In the genomic region with DNA sequence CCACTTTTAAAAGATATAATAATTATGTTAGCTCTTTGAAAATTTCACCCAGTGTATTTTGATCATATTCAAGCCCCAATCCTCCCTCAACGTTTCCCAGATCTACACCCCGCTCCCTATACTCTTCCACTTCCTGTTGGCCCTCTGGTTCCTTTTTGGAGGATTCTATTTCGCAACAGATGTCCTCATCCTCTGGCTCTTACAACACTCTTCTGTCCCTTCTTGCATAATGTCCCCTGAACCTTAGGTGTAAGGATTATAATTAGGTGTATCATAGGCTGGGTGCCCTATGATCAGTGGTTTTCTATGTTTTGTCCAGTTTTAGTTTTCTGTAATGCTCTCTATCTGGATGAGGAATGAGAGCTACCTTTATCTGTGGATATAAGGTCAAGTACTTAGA, we compare ENCODE assay signal across 35 mouse cellular contexts. TPM values are rescaled to one million over a fixed set of nuclear protein-coding genes. Genes with fewer than 3 reads are reported as not detected.
DNase-seq lines count a peak whose midpoint lies in the region; ATAC-seq and TF ChIP-seq lines count a peak whose summit lies in the region.
"Had no signal": no experiment of that assay in that cellular context is flagged by ENCODE, and none has a peak within 500 bp of the region (broad histone marks: within the 10 kb centered on the region; RNA-seq: fewer than 3 reads in every experiment).

No protein-coding gene starts in this region.

- no peaks in the 10 kb centered on the region for H3K9me3 ChIP-seq in stomach, postnatal 0 days (ENCODE audit: control insufficient read depth, low read length)
- no peaks in the 10 kb centered on the region for H3K9me3 ChIP-seq in forebrain, embryonic 10.5 days
- H3K9me3 ChIP-seq: embryonic facial prominence, embryonic 15.5 days; G1E; heart, embryonic 12.5 days; midbrain, embryonic 12.5 days; neural tube, embryonic 12.5 days had no signal

- peak overlapping the region; percentile 99 for H3K27ac ChIP-seq in macrophage
- no peak overlapping the region for H3K27ac ChIP-seq in stomach, postnatal 0 days (replicated peaks)
- no peak overlapping the region for H3K27ac ChIP-seq in forebrain, embryonic 10.5 days
- H3K27ac ChIP-seq: embryonic facial prominence, embryonic 15.5 days; hindbrain, postnatal 0 days; layer of hippocampus, adult 2 months; liver, embryonic 14.5 days; midbrain, embryonic 12.5 days; neural tube, embryonic 12.5 days had no signal

- intact Hi-C loops in heart, postnatal 36 days (cut with DNase I) = no loop called here

- no peak for TF ChIP-seq CTCF in lung, adult 2 months (IDR thresholded peaks at IDR 0.05; ENCODE audit: insufficient read depth, low read length)
- no peak for TF ChIP-seq CTCF in stomach, postnatal 0 days (IDR thresholded peaks at IDR 0.05; ENCODE audit: low read depth)

- H3K4me2 ChIP-seq in stomach, postnatal 0 days (replicated peaks; ENCODE audit: low read depth) = no peak overlapping the region
- H3K4me2 ChIP-seq: embryonic facial prominence, embryonic 15.5 days; heart, embryonic 12.5 days; midbrain, embryonic 12.5 days; neural tube, embryonic 12.5 days had no signal

- ATAC-seq in stomach, postnatal 0 days (ENCODE audit: low FRiP score, low TSS enrichment) = no peak
- ATAC-seq: forebrain, embryonic 16.5 days; hindbrain, postnatal 0 days; intestine, embryonic 16.5 days; Patski had no signal

- no peak overlapping the region for H3K4me3 ChIP-seq in lung, adult 2 months (replicated peaks; ENCODE audit: extremely low read depth, low read depth, low read length)
- H3K4me3 ChIP-seq in macrophage (ENCODE audit: inconsistent target) = no peak overlapping the region
- H3K4me3 ChIP-seq in stomach, postnatal 0 days (ENCODE audit: low read depth, low read length) = no peak overlapping the region
- H3K4me3 ChIP-seq in forebrain, embryonic 10.5 days = no peak overlapping the region
- H3K4me3 ChIP-seq: embryonic facial prominence, embryonic 15.5 days; heart, embryonic 12.5 days; layer of hippocampus, adult 2 months; midbrain, embryonic 12.5 days; neural tube, embryonic 12.5 days had no signal

- H3K9ac ChIP-seq in stomach, postnatal 0 days (ENCODE audit: low read length) = no peak overlapping the region
- H3K9ac ChIP-seq: embryonic facial prominence, embryonic 15.5 days; heart, embryonic 12.5 days; liver, embryonic 14.5 days; midbrain, embryonic 12.5 days; neural tube, embryonic 12.5 days had no signal

- H3K4me1 ChIP-seq in lung, adult 2 months (ENCODE audit: control insufficient read depth, insufficient read depth, low read length) = no peaks in the 10 kb centered on the region
- H3K4me1 ChIP-seq in stomach, postnatal 0 days (replicated peaks; ENCODE audit: control insufficient read depth, insufficient read depth) = no peaks in the 10 kb centered on the region
- H3K4me1 ChIP-seq in forebrain, embryonic 10.5 days = no peaks in the 10 kb centered on the region
- H3K4me1 ChIP-seq: embryonic facial prominence, embryonic 15.5 days; midbrain, embryonic 12.5 days; neural tube, embryonic 12.5 days had no signal

- 41% methylated on average over 3 of the region's 3 CpGs for WGBS in lung, adult 2 months
- WGBS in macrophage (ENCODE audit: missing documents) = 5% methylated on average over 3 of the region's 3 CpGs
- WGBS in stomach, postnatal 0 days = 70% methylated on average over 3 of the region's 3 CpGs
- 87% methylated on average over 3 of the region's 3 CpGs for WGBS in forebrain, embryonic 10.5 days

- H3K36me3 ChIP-seq in macrophage (ENCODE audit: inconsistent target) = no peaks in the 10 kb centered on the region
- H3K36me3 ChIP-seq in stomach, postnatal 0 days (ENCODE audit: control insufficient read depth, insufficient read depth, low read length) = no peaks in the 10 kb centered on the region
- H3K36me3 ChIP-seq in forebrain, embryonic 10.5 days (replicated peaks) = no peaks in the 10 kb centered on the region
- H3K36me3 ChIP-seq: embryonic facial prominence, embryonic 15.5 days; G1E; heart, embryonic 12.5 days; midbrain, embryonic 12.5 days; neural tube, embryonic 12.5 days had no signal

- H3K79me2 ChIP-seq in macrophage (ENCODE audit: inconsistent target) = peaks cover 29% of the 10 kb centered on the region; the same call in 1 of the 2 replicates

- TF ChIP-seq EP300 in stomach, postnatal 0 days (optimal IDR thresholded peaks at IDR 0.05) = no peak

- no peaks in the 10 kb centered on the region for H3K27me3 ChIP-seq in stomach, postnatal 0 days (ENCODE audit: control insufficient read depth, insufficient read depth, low read length)
- H3K27me3 ChIP-seq in forebrain, embryonic 10.5 days (ENCODE audit: poor library complexity, severe bottlenecking) = no peaks in the 10 kb centered on the region
- H3K27me3 ChIP-seq: CH12.LX; embryonic facial prominence, embryonic 15.5 days; heart, embryonic 12.5 days; midbrain, embryonic 12.5 days; neural tube, embryonic 12.5 days had no signal

- peak; percentile 31 to 64 for DNase-seq in heart, adult 18-20 months
- DNase-seq in heart, postnatal 36 days = no peak
- DNase-seq in lung, postnatal 36 days = peak; percentile 67
- DNase-seq in lung, adult 2 months = no peak
- no peak for DNase-seq in stomach, postnatal 0 days (ENCODE audit: low spot score)
- DNase-seq in cerebellum, adult 9-10 months = no peak
- no peak for DNase-seq in forebrain, embryonic 10.5 days (ENCODE audit: extremely low spot score, low spot score)
- DNase-seq: adrenal gland, adult 8-10 months; cerebellum, adult 2 months; gastrocnemius, postnatal 36 days; heart, postnatal 10 days; kidney, adult 9 months; kidney, postnatal 14 days; lung, postnatal 10 days; retina, postnatal 1 day; thymus, postnatal 25 days had no signal

- TF ChIP-seq POLR2A in lung, adult 2 months (IDR thresholded peaks at IDR 0.05; ENCODE audit: borderline replicate concordance, extremely low read depth, low read depth, low read length) = no peak

RNA-seq across cellular contexts. Expression of a gene that starts 15.6 kb away (rescaled TPM):
- 1 to 10 TPM; 7.6 to 9.6 TPM for total RNA-seq in heart, adult 18-20 months (2021)
- total RNA-seq in heart, postnatal 36 days (2021) = 10 to 100 TPM in 1 of 2 experiments, 1 to 10 TPM in 1; 8.6 to 12.2 TPM
- 22.2 and 35.3 TPM in 2 replicates for polyA plus RNA-seq in lung, adult 2 months (2012; rRNA removed)
- 100 to 1,000 TPM; 252 to 707 (median 456) TPM for total RNA-seq in macrophage (2018; cell fraction: chromatin; rRNA removed)
- 1,000 to 10,000 TPM; 1,942 to 3,390 (median 2,625) TPM for total RNA-seq in macrophage (2018; cell fraction: cytosol; rRNA removed)
- 1,000 to 10,000 TPM in 25 of 26 experiments, 100 to 1,000 TPM in 1; 793 to 4,386 (median 3,068) TPM for total RNA-seq in macrophage (2018; cell fraction: nucleus; rRNA removed)
- 2,177 to 2,766 TPM (median 2,684 TPM) in 3 replicates for polyA plus RNA-seq in macrophage (2018)
- 0.71 and 0.84 TPM in 2 replicates for polyA plus RNA-seq in stomach, postnatal 0 days (2015; fragmentation: Nextera tagmentation; extraction: Ambion mirVana)
- 0.11 and 0.17 TPM in 2 replicates for polyA plus RNA-seq in forebrain, embryonic 10.5 days (2016; fragmentation: Nextera tagmentation; extraction: Ambion mirVana)
- polyA plus RNA-seq: G1E had no signal

RNA-seq across cellular contexts. Expression of a gene that starts 17.3 kb away (rescaled TPM):
- total RNA-seq in heart, adult 18-20 months (2021) = not detected
- total RNA-seq in heart, postnatal 36 days (2021) = not detected
- not detected in 2 replicates for polyA plus RNA-seq in lung, adult 2 months (2012; rRNA removed)
- not detected for total RNA-seq in macrophage (2018; cell fraction: chromatin; rRNA removed)
- not detected for total RNA-seq in macrophage (2018; cell fraction: cytosol; rRNA removed)
- total RNA-seq in macrophage (2018; cell fraction: nucleus; rRNA removed) = not detected
- not detected in 3 replicates for polyA plus RNA-seq in macrophage (2018)
- polyA plus RNA-seq in stomach, postnatal 0 days (2015; fragmentation: Nextera tagmentation; extraction: Ambion mirVana) = not detected in 2 replicates
- not detected in 2 replicates for polyA plus RNA-seq in forebrain, embryonic 10.5 days (2016; fragmentation: Nextera tagmentation; extraction: Ambion mirVana)
- total RNA-seq: adrenal gland, adult 8-10 months; CH12.LX; gastrocnemius, postnatal 36 days; heart, postnatal 10 days; hindbrain, postnatal 0 days; layer of hippocampus, adult 2 months; layer of hippocampus, postnatal 25 days had no signal
- polyA plus RNA-seq: cerebellum, adult 2 months; embryonic facial prominence, embryonic 15.5 days; forebrain, embryonic 16.5 days; G1E; heart, embryonic 12.5 days; hindbrain, embryonic 11.5 days; hindbrain, postnatal 0 days; intestine, embryonic 16.5 days; limb, embryonic 11.5 days; liver, embryonic 14.5 days; midbrain, embryonic 12.5 days; neural tube, embryonic 12.5 days; Patski; spleen, adult 2 months; stomach, embryonic 14.5 days had no signal

RNA-seq across cellular contexts. Expression of a gene that starts 27.8 kb away (rescaled TPM):
- not detected for total RNA-seq in heart, adult 18-20 months (2021)
- total RNA-seq in heart, postnatal 36 days (2021) = not detected
- not detected in 2 replicates for polyA plus RNA-seq in lung, adult 2 months (2012; rRNA removed)
- not detected for total RNA-seq in macrophage (2018; cell fraction: chromatin; rRNA removed)
- not detected for total RNA-seq in macrophage (2018; cell fraction: cytosol; rRNA removed)
- total RNA-seq in macrophage (2018; cell fraction: nucleus; rRNA removed) = not detected
- polyA plus RNA-seq in macrophage (2018) = not detected in 3 replicates
- not detected in 2 replicates for polyA plus RNA-seq in stomach, postnatal 0 days (2015; fragmentation: Nextera tagmentation; extraction: Ambion mirVana)
- not detected in 2 replicates for polyA plus RNA-seq in forebrain, embryonic 10.5 days (2016; fragmentation: Nextera tagmentation; extraction: Ambion mirVana)
- total RNA-seq: adrenal gland, adult 8-10 months; CH12.LX; gastrocnemius, postnatal 36 days; heart, postnatal 10 days; hindbrain, postnatal 0 days; layer of hippocampus, adult 2 months; layer of hippocampus, postnatal 25 days; left cerebral cortex, postnatal 10 days had no signal
- polyA plus RNA-seq: cerebellum, adult 2 months; forebrain, embryonic 16.5 days; G1E; heart, embryonic 12.5 days; hindbrain, embryonic 11.5 days; hindbrain, postnatal 0 days; intestine, embryonic 16.5 days; limb, embryonic 11.5 days; liver, embryonic 14.5 days; midbrain, embryonic 12.5 days; neural tube, embryonic 12.5 days; Patski; spleen, adult 2 months; stomach, embryonic 14.5 days had no signal

RNA-seq across cellular contexts. Expression of a gene that starts 56.2 kb away (rescaled TPM):
- 1 to 10 TPM; 4.8 to 6.1 TPM for total RNA-seq in heart, adult 18-20 months (2021)
- total RNA-seq in heart, postnatal 36 days (2021) = 1 to 10 TPM; 6.4 to 7.8 TPM
- 10.3 and 13.8 TPM in 2 replicates for polyA plus RNA-seq in lung, adult 2 months (2012; rRNA removed)
- 100 to 1,000 TPM in 4 of 26 experiments, 10 to 100 TPM in 14, 1 to 10 TPM in 8; 7.0 to 144 (median 22.3) TPM for total RNA-seq in macrophage (2018; cell fraction: chromatin; rRNA removed)
- 10 to 100 TPM; 10.2 to 96.6 (median 29.8) TPM for total RNA-seq in macrophage (2018; cell fraction: cytosol; rRNA removed)
- 100 to 1,000 TPM in 3 of 26 experiments, 10 to 100 TPM in 21, 1 to 10 TPM in 2; 8.5 to 133 (median 28.5) TPM for total RNA-seq in macrophage (2018; cell fraction: nucleus; rRNA removed)
- 17.5 to 35.6 TPM (median 30.8 TPM) in 3 replicates for polyA plus RNA-seq in macrophage (2018)
- 6.2 and 7.1 TPM in 2 replicates for polyA plus RNA-seq in stomach, postnatal 0 days (2015; fragmentation: Nextera tagmentation; extraction: Ambion mirVana)
- polyA plus RNA-seq in forebrain, embryonic 10.5 days (2016; fragmentation: Nextera tagmentation; extraction: Ambion mirVana) = 31.7 and 34.3 TPM in 2 replicates
- polyA plus RNA-seq: G1E had no signal

RNA-seq across cellular contexts. Expression of a gene that starts 57.9 kb away (rescaled TPM):
- not detected for total RNA-seq in heart, adult 18-20 months (2021)
- not detected for total RNA-seq in heart, postnatal 36 days (2021)
- polyA plus RNA-seq in lung, adult 2 months (2012; rRNA removed) = not detected in 2 replicates
- total RNA-seq in macrophage (2018; cell fraction: chromatin; rRNA removed) = not detected
- total RNA-seq in macrophage (2018; cell fraction: cytosol; rRNA removed) = not detected
- not detected for total RNA-seq in macrophage (2018; cell fraction: nucleus; rRNA removed)
- not detected in 3 replicates for polyA plus RNA-seq in macrophage (2018)
- not detected in 2 replicates for polyA plus RNA-seq in stomach, postnatal 0 days (2015; fragmentation: Nextera tagmentation; extraction: Ambion mirVana)
- not detected in 2 replicates for polyA plus RNA-seq in forebrain, embryonic 10.5 days (2016; fragmentation: Nextera tagmentation; extraction: Ambion mirVana)
- total RNA-seq: adrenal gland, adult 8-10 months; CH12.LX; gastrocnemius, postnatal 36 days; heart, postnatal 10 days; hindbrain, postnatal 0 days; layer of hippocampus, adult 2 months; layer of hippocampus, postnatal 25 days; left cerebral cortex, postnatal 10 days had no signal
- polyA plus RNA-seq: cerebellum, adult 2 months; forebrain, embryonic 16.5 days; G1E; heart, embryonic 12.5 days; hindbrain, embryonic 11.5 days; hindbrain, postnatal 0 days; intestine, embryonic 16.5 days; limb, embryonic 11.5 days; liver, embryonic 14.5 days; midbrain, embryonic 12.5 days; neural tube, embryonic 12.5 days; Patski; spleen, adult 2 months; stomach, embryonic 14.5 days had no signal

Comparison
In these comparisons a context has a peak if more than half of its experiments do, and no peak if none do; other contexts are left out.
1. DNase-seq: peak in heart, adult 18-20 months (2 of 2) and lung, postnatal 36 days (single experiment); none in heart, postnatal 36 days (0 of 2), lung, adult 2 months (single experiment), stomach, postnatal 0 days (single experiment), cerebellum, adult 9-10 months (single experiment) and forebrain, embryonic 10.5 days (single experiment).
2. RNA of a gene that starts 15.6 kb away (polyA plus RNA-seq): 2,177 to 2,766 TPM in macrophage; 22.2 to 35.3 TPM in lung, adult 2 months, 0.71 to 0.84 TPM in stomach, postnatal 0 days and 0.11 to 0.17 TPM in forebrain, embryonic 10.5 days; every median in the first group is over 10 times any median in the second.